Mouse (Mus musculus) heart, postnatal 4 days (tissue): Measurements from ENCODE around the gene Vps35l. TPM values are rescaled to one million over a fixed set of nuclear protein-coding genes. Genes with fewer than 3 reads are reported as not detected.

Experiments
- DNase-seq: peaks from one replicate; pipeline ENCODE4 v3.0.0; 2021
- total RNA-seq, 2 experiments: library from RNA; stranded (reverse); gene quantifications; 2 replicates each; pipeline ENCODE4 v1.2.3; 2021

The Vps35l gene
- total RNA-seq, 2 experiments from 2014 or later: 36.0 to 37.1 TPM

- DNase-seq: no peak
These were observed 82.0 kb downstream of the Vps35l start for GRCm38 (mm10) chr7:118821887-118822556.

DNA sequence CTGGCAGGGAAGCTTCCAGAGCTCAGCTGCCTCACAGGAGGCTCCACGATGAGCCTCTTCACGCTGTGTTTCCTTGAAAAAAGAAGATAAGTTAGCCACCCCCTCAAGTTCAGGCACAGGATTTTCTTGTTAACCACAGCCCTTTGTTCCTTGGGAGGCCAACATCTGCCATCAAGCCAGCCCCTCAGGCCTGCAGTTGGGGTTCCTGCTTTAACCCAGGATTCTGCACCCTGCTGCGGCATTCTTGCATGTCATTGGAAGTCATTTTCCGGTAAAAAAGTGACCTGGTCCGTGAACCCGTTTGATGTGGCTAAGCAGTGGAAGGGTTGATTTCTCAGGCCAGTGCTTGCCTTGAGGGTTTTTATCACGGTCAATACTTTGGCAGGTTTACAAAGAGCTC, 84.4 kb downstream of the Vps35l start:
- no peak for DNase-seq

DNA sequence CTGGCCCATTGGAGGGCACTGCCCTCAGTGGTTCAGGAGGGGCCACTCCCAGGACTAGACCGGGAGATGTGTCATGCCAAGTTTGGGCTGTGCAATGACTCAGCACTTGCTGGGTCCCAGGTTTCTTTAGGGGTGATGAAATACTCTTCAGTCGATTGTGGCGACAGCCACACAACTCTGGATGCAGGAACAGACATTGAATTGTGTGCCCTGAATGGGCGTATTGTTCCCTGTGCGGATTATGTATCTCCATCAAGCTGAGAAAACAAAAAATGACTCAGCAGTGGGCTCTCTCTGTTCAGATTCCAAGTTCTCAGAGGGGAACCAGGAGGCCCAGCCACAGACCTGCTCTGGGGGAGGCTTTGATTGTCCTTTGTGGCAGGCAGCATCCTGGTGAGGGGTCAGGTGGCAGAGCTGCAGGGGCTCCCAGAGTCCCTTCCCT, 88.0 kb downstream of the Vps35l start:
- no peak for DNase-seq

- no peak for DNase-seq
These were observed 97.9 kb downstream of the Vps35l start for GRCm38 (mm10) chr7:118837901-118838300.

DNA sequence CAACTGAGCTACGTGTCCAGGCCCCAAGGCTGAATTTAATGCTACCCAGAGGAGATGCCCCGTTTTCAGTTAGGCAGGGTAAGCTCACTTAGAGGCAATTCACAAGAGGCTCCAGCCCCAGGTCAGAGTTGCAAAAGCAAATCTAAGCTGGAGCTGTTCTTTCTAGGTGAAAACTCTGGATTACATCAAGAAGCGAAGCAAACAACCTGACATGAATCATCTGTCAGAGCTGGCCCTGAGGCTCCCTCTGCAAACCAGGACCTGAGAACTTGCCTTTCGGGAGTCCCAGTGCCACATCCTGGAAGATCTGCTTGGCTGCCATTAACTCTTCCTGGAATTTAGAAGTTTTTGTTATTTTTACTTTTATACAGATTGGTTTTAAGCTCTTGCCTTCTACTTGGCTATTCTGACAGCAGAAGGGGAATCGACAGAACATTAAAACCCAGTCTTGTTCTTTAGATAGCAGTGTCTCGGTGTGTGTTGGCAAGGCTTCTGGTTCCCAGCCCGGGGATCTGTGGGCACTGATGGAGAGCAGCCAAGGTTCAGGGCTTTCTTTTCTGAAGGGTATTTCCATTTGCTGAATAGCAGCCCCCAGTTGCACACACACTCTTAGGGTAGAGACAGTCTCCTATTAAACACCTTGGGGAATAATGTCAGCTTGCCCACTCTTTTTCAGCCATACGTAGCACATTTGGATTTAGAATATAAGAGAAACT, 101.2 kb downstream of the Vps35l start:
- DNase-seq: peak; percentile 40

DNA sequence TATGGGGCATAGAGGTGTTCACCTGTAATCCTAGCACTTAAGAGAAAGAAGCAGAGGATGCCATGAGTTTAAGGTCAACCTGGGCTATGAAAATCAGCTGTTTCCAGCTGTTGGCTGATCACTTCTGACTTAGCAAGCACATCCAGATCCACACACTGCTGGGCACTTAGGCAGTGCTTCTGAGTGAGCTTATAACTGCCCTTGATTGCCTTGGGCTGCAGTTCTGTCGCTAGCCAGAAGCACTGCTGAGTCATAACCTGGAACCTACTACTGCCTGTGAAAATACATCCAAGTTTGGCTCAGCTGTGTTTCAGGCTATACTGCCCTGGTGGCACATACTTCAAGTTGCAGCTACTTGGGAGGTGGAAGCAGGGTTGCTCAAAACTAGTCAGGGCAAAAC, 101.8 kb downstream of the Vps35l start:
- peak; percentile 24 for DNase-seq

DNA sequence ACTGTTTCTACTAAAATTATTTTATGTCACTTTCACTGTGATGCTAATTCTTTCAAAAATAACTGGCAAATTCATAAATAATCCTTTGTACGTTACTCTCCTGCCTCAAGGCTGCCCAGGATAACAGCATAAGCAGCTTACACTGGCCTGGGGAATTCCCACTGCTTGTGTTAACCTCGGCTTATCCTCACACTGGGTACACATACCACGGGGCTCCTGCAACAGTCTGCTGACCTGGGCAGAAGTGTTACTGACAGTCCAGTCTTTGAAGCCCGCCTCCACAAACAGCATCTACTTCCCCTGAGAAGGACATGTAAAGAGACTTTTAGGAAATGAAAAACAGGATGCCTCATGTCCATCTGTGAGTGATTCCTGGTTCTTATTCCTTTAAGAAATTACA, 102.9 kb downstream of the Vps35l start:
- no peak for DNase-seq

DNA sequence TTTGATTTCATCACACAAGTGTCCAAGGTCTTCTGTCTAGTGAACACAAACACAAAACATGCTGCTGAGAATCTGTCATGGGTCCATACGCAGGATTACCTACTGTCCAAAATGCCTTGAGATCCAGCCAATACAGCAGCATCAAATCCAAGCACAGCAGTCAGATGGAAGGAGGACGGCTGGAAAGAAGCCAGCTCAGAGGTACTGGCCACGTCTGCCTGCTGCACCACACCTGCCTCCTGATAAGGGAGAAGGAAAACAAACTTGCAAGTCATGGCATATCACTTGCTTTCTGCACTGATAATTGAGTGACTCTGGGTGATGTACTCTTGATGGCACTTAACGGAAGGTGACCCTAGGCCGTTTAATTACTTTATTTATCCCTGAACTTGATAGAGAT, 105.1 kb downstream of the Vps35l start:
- no peak for DNase-seq

GRCm38 (mm10) chr7:118846329-118846728, 106.3 kb downstream of the Vps35l start:
- DNase-seq: no peak

- no peak for DNase-seq
These were observed 108.8 kb downstream of the Vps35l start for GRCm38 (mm10) chr7:118848796-118849195.

- DNase-seq: no peak
These were observed 109.7 kb downstream of the Vps35l start for GRCm38 (mm10) chr7:118849543-118850250.

- DNase-seq: peak; percentile 58
These were observed 110.8 kb downstream of the Vps35l start for GRCm38 (mm10) chr7:118850676-118851290.

GRCm38 (mm10) chr7:118851571-118851970, 111.5 kb downstream of the Vps35l start:
- peak; percentile 41 for DNase-seq

DNA sequence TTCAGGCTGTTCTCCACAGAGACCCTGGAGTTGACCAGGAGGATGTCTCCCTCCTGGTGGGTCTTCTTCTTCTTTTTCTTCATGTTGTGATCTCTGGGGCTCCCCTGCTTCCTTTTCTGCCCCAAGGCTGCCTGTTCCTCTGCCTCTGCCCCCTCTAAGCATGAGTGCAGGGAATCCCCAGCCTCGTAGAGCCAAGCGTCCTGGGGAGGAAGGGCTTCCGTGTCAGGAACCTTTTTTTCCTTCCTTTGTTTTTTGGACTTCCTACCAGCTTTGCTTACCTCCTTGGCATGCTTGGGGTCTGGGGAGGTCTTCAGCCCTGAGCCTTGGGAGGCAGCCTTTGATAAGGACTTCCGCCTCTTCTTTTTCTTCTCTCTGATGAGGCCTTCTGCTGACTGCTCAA, 112.6 kb downstream of the Vps35l start:
- DNase-seq: no peak

DNA sequence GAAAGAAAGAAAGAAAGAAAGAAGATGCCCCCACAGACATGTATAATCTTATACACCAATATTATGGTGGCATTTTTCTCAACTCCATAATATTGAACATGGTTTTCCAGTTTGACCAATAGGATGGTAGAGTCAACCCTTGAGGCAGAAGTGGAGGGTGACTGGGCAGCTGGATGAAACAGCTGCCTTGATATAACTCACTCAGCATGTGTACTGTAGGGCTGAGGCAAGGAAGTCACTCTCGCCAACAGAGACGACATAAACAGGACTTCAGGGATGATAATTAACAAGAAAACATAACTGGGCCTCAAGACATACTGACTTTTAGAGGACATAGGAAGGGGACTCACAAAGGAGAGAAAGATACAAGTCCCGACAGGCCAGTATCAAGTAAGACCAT, 114.6 kb downstream of the Vps35l start:
- DNase-seq: no peak

GRCm38 (mm10) chr7:118855171-118855876, 115.3 kb downstream of the Vps35l start, which contains the start of gene Iqck:
Iqck (plus strand) TSS chr7:118855752.
- DNase-seq: peak; percentile 94

GRCm38 (mm10) chr7:118855877-118856304, 115.9 kb downstream of the Vps35l start, which contains the start of gene Knop1:
Knop1 (minus strand) TSS chr7:118856254.
- DNase-seq: no peak

GRCm38 (mm10) chr7:118858640-118859039, 118.6 kb downstream of the Vps35l start:
- DNase-seq: no peak

- no peak for DNase-seq
These were observed 125.3 kb downstream of the Vps35l start for GRCm38 (mm10) chr7:118865362-118865761.

- DNase-seq: no peak
These were observed 139.5 kb downstream of the Vps35l start for GRCm38 (mm10) chr7:118879466-118880029.

DNA sequence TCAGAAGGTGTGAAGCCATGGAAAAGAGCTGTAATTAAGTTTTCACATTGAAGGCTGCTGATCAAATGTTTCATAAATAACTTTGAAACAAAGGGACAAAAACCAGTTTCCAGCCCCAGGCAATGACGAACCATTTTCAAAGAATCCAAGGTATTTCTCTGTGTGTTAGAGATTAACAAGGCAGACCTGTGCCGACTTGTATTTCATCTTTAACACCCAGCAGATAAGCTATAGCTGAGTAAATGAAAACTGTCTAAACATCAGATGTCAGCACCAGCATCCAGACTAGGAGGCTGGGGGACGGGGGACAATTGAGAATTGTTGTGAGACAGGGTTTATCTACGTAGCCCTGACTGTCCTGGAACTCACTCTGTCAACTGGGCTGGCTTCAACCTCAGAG, 143.9 kb downstream of the Vps35l start:
- no peak for DNase-seq

DNA sequence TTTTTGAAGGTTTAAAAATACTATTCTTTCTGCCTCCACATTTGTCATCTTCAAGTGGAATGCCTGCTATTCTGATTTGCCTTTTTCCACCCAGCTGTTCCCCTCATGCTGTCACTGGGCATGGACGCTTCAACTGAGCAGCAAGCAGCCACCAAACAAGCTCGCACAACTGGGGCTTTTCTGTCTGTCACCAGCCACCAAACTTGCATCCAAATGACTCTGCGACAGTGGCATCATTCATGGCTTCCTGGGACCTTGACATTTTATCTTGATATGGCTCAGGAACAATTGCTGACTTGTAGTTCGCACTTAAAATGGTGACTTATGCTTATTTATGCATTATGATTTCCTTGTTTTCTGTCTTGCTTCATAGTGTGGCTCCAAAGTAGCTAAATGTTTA, 144.9 kb downstream of the Vps35l start:
- DNase-seq: no peak
